Mouse (Mus musculus): ENCODE measurements around the gene Lpcat1.

GRCm38 (mm10) chr13:73433681-73434535, 33.1 kb upstream of the Lpcat1 start:
- TF ChIP-seq GATA1 (IDR thresholded peaks at IDR 0.05; ENCODE audit: borderline replicate concordance, low read length) (no peak), FLI1 (IDR thresholded peaks at IDR 0.05; ENCODE audit: low read length) (no peak)

All from megakaryocyte, embryonic 14.5 days (primary cell).